Mouse (Mus musculus) hindbrain, embryonic 11.5 days (tissue): Measurements from ENCODE around the gene Gm49387. TPM values are rescaled to one million over a fixed set of nuclear protein-coding genes. Genes with fewer than 3 reads are reported as not detected.

Experiments used
- ATAC-seq: fragments of 200-750 bp; cut with Nextera tagmentation; 2 replicates; pipeline ENCODE4 v1.8.0; 2017; ENCODE audit warnings: mild to moderate bottlenecking, moderate TSS enrichment, moderate library complexity; ENCODE audit not compliant: low FRiP score
- DNase-seq: peaks from one replicate; pipeline ENCODE4 v3.0.0-alpha.2; 2015; ENCODE audit warnings: low spot score
- H3K27ac ChIP-seq: fragments of 300-500 bp; sonication (generic); 2 replicates; pipeline ENCODE4 v1.5.1; 2014; ENCODE audit warnings: mild to moderate bottlenecking, low read depth, low read length
- H3K27me3 ChIP-seq: fragments of 300-500 bp; sonication (generic); 2 replicates; pipeline ENCODE4 v1.6.1; 2014; ENCODE audit warnings: mild to moderate bottlenecking, low read length, moderate library complexity, mixed read lengths; ENCODE audit not compliant: control insufficient read depth, insufficient read depth
- H3K36me3 ChIP-seq: fragments of 300-500 bp; sonication (generic); 2 replicates; pipeline ENCODE4 v1.6.1; 2014; ENCODE audit warnings: mild to moderate bottlenecking, low read length, moderate library complexity, mixed read lengths; ENCODE audit not compliant: control insufficient read depth, insufficient read depth
- H3K4me1 ChIP-seq: fragments of 300-500 bp; sonication (generic); replicated peaks from 2 replicates; pipeline ENCODE4 v1.6.1; 2014; ENCODE audit warnings: low read length, mixed read lengths; ENCODE audit not compliant: control insufficient read depth, insufficient read depth
- H3K4me2 ChIP-seq: fragments of 300-500 bp; sonication (generic); replicated peaks from 2 replicates; pipeline ENCODE4 v1.6.1; 2014; ENCODE audit warnings: mild to moderate bottlenecking, low read depth, low read length
- H3K4me3 ChIP-seq: fragments of 300-500 bp; sonication (generic); 2 replicates; pipeline ENCODE4 v1.5.1; 2014; ENCODE audit warnings: low read depth, low read length
- H3K9ac ChIP-seq: fragments of 300-500 bp; sonication (generic); 2 replicates; pipeline ENCODE4 v1.6.1; 2014; ENCODE audit warnings: low read depth, low read length
- H3K9me3 ChIP-seq: fragments of 300-500 bp; sonication (generic); 2 replicates; pipeline ENCODE4 v1.6.1; 2016; ENCODE audit warnings: low read length; ENCODE audit not compliant: control insufficient read depth
- WGBS: fragments of 180-500 bp; shearing (Covaris S2); extraction: QIAGEN DNeasy Blood & Tissue Kit; methylation state at CpG from one replicate; pipeline ENCODE4 v1.1.7; 2014; 5-methylcytosine and 5-hydroxymethylcytosine counted together
- polyA plus RNA-seq: library from polyadenylated mRNA; unstranded; fragments of >200 nt; fragmentation: Nextera tagmentation; extraction: Ambion mirVana; gene quantifications from 2 replicates; pipeline ENCODE4 v1.2.1, GENCODE M21; 2014

The Gm49387 gene
- polyA plus RNA-seq, 1 experiment from 2014 or later, result 0.42 TPM

DNA sequence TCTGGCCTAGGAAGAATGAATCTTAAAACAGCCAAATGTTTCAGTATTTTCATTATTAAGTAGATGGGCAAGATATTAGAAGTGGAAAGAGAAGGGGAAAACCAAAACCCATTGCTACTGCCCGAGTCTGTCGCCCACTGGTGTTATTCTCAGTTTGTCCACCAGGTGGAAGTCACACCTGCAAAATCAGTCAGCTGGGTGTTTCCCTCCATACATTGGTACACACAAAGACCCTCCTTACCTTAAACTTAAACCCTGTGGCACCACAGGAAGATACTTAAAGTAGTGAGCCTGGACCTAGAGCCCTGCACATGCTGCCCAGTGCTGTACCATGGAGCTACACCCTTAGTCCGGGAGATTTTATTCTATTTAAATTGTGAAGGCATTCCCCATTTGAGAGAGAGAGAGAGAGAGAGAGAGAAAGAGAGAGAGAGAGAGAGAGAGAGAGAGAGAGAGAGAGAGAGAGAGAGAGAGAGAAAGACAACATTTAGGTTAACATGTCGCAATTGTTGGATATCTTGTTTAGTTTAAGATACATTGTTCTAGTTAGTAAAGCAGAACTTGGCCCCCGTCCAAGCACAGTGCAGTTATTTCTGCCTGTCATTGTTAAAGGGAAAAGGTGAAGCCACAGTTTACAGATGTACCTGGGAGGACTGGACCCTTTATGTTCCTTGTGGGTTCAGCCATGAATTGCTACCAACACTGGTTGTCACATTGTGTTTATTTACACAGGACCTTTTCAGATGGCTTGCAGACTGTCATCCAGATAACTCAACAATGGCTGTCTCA lies 16.4 kb upstream of the Gm49387 start:
- DNase-seq, result peak; percentile 81
- 52% methylated on average over 5 of the region's 5 CpGs for WGBS
- no peak overlapping the region for H3K4me2 ChIP-seq
- H3K9me3 ChIP-seq, result no peaks in the 10 kb centered on the region
- no peaks in the 10 kb centered on the region for H3K27me3 ChIP-seq
- no peak for ATAC-seq
- H3K36me3 ChIP-seq, result no peaks in the 10 kb centered on the region
- H3K9ac ChIP-seq, result no peak overlapping the region
- no peak overlapping the region for H3K4me3 ChIP-seq
- no peak overlapping the region for H3K27ac ChIP-seq
- no peaks in the 10 kb centered on the region; the same call in 1 of the 2 replicates for H3K4me1 ChIP-seq

DNA sequence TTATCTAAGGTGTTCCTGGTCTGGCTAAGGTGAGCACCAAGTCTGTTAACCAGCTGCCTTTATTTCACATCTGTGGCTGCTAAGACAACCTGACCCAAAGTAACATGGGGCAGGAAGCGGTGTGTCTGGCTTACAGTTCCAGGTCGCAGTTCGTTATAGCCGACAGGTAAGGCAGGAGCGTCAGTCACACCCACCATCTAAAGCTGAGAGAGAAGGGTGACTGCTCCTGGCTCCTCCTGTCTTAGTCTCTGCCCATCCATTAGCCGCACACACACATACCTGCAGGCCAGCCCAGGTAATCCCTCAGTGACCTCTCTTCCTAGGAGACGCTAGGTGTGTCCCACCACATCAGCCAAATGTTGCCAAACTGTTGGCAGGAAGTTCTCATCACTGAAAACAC lies 15.7 kb upstream of the Gm49387 start:
- no peaks in the 10 kb centered on the region for H3K9me3 ChIP-seq
- no peaks in the 10 kb centered on the region; the same call in 1 of the 2 replicates for H3K4me1 ChIP-seq
- no peaks in the 10 kb centered on the region for H3K27me3 ChIP-seq
- WGBS, result 79% methylated on average over 7 of the region's 7 CpGs
- no peak overlapping the region for H3K9ac ChIP-seq
- H3K4me2 ChIP-seq, result no peak overlapping the region
- ATAC-seq (no peak), DNase-seq (no peak)
- no peak overlapping the region for H3K4me3 ChIP-seq
- no peak overlapping the region for H3K27ac ChIP-seq
- H3K36me3 ChIP-seq, result no peaks in the 10 kb centered on the region

DNA sequence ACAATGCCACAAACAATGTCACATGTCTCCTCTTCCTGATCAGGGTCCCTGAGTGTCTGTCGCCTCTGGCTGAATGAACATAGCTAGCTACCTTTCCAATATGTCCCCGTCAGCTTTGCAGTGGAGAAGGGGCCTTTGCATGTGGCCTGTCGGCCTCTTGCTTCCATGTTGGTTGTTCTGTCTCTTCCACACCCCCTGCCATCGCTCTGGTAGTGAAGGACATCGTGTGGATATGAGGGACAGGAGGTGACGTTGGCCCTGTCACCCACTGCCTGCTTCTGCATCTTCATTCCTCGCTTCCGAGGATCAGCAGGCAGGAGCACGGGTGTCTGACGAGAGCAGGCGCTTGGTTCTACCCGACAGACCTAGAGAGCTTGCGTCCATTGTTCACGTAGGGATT lies 14.7 kb upstream of the Gm49387 start:
- H3K9ac ChIP-seq, result no peak overlapping the region
- 86% methylated on average over 14 of the region's 14 CpGs for WGBS
- H3K27me3 ChIP-seq, result no peaks in the 10 kb centered on the region
- no peak overlapping the region for H3K27ac ChIP-seq
- H3K36me3 ChIP-seq, result no peaks in the 10 kb centered on the region
- peaks cover 2% of the 10 kb centered on the region; the same call in 1 of the 2 replicates for H3K9me3 ChIP-seq
- H3K4me2 ChIP-seq, result no peak overlapping the region
- DNase-seq (no peak), ATAC-seq (no peak)
- H3K4me3 ChIP-seq, result no peak overlapping the region
- no peaks in the 10 kb centered on the region; the same call in 1 of the 2 replicates for H3K4me1 ChIP-seq

DNA sequence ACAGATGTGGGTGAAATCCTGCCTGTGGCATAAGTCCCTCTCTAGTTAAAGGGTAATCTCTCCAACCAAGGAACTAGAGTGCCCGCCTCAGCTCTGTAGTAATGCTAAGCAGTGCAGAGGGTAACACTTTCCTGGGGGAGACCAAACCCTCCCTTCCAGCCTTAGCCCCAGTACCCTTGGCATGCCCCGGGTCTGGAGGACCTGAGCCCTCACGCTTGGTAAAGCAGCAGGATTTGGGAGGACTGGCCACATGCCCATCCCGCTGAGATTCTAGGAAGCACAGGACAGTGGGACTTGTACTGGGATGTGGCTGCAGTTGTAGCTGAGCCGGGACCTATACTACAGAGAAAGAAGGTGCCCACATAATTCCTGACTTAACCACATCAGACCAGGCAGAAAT lies 14.1 kb upstream of the Gm49387 start:
- Histone ChIP-seq H3K36me3 (no peaks in the 10 kb centered on the region), H3K27ac (no peak overlapping the region), H3K27me3 (no peaks in the 10 kb centered on the region), H3K4me1 (no peaks in the 10 kb centered on the region), H3K4me2 (no peak overlapping the region), H3K9ac (no peak overlapping the region), H3K9me3 (peaks cover 3% of the 10 kb centered on the region; the same call in 1 of the 2 replicates), H3K4me3 (no peak overlapping the region)
- DNase-seq (no peak), ATAC-seq (no peak)
- WGBS, result 88% methylated on average over 5 of the region's 5 CpGs

DNA sequence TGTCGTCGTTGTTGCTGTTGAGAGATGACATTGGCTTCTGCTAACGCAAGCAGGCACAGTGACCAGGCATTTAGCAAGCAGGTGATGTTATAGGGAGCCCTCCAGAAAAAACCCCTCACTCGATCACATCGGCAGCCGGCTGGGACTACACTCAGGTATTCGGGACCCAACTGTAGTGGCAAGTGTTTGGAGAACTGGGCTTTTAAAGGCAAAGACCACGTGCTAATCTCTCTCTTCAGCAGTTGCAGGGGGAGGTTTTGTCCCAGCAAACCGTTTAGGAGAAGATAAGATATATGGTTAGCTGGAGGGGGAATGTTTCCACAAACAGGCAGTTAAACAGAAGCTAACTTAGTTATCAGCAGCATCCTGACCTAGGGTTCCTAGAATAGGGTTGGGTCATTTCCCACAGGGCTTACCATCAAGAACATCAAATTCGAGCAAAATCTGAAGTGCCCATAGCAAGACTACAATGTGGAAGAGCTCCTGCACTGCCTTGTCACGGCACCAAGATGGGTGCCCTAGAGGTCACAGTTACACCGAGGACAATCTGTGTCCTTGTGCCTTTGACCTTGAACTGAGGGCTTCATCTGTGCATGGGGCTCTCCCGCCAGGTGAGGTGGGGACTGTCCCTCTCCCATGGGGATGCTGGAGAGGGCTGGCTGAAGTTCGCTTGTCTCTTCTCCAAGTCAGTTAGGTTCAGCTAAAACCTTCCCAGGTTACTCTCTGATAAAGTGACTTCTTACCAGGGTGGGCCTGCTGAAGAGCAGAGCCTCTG lies 12.6 kb upstream of the Gm49387 start:
- no peak for ATAC-seq
- Histone ChIP-seq H3K36me3 (no peaks in the 10 kb centered on the region), H3K4me3 (no peak overlapping the region), H3K27me3 (no peaks in the 10 kb centered on the region), H3K9ac (no peak overlapping the region), H3K4me1 (no peaks in the 10 kb centered on the region), H3K9me3 (peaks cover 3% of the 10 kb centered on the region; the same call in 1 of the 2 replicates), H3K4me2 (no peak overlapping the region), H3K27ac (no peak overlapping the region)
- WGBS, result 83% methylated on average over 14 of the region's 14 CpGs
- DNase-seq, result no peak

DNA sequence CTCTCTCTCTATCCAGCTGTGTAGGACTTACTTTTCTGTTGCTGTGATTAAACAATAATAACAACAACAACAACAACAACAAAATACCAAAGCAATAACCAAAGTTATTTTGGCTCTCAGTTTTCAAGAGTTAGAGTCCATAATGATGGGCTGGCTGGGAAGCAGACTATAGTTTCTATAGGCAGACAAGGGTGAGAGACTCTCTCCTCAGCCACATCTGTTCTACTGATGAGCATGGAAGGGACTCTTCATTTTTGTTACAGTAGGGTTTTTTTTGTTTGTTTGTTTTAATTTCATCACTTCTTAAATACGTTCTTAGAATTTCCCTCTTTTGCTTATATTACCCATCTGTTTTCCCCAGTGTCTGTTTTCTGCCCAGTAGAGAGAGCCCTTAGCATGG lies 11.9 kb upstream of the Gm49387 start:
- Histone ChIP-seq H3K9me3 (peaks cover 3% of the 10 kb centered on the region; the same call in 1 of the 2 replicates), H3K9ac (no peak overlapping the region), H3K27ac (no peak overlapping the region), H3K4me3 (no peak overlapping the region), H3K27me3 (no peaks in the 10 kb centered on the region), H3K36me3 (no peaks in the 10 kb centered on the region), H3K4me1 (no peaks in the 10 kb centered on the region), H3K4me2 (no peak overlapping the region)
- ATAC-seq (no peak), DNase-seq (no peak)
- WGBS, result 100% methylated on average over 1 of the region's 1 CpGs

DNA sequence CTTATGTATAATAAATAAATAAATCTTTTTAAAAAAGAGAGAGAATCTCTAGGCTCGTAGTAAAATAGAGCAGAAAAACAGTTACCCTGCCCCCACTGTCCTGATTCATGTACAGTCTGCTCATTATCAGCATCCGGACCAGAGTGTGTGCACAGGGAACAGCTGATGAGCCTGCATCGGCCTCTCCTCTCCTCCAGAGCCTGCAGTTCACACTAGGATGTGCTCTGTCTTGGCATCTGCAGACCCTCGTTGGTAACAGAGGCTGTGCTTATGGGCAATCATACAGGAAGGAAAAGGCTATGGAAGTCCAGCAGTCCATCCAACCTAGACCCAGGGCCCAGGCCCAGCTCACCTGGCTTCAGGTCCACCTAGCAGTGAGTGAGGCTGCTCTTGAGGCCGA lies 11.4 kb upstream of the Gm49387 start:
- H3K9me3 ChIP-seq, result peaks cover 3% of the 10 kb centered on the region; the same call in 1 of the 2 replicates
- ATAC-seq, result no peak
- H3K36me3 ChIP-seq, result no peaks in the 10 kb centered on the region
- no peak overlapping the region for H3K4me3 ChIP-seq
- H3K4me1 ChIP-seq, result no peaks in the 10 kb centered on the region
- no peak overlapping the region for H3K9ac ChIP-seq
- WGBS, result 84% methylated on average over 5 of the region's 5 CpGs
- H3K27ac ChIP-seq, result no peak overlapping the region
- no peak for DNase-seq
- no peaks in the 10 kb centered on the region for H3K27me3 ChIP-seq
- H3K4me2 ChIP-seq, result no peak overlapping the region

DNA sequence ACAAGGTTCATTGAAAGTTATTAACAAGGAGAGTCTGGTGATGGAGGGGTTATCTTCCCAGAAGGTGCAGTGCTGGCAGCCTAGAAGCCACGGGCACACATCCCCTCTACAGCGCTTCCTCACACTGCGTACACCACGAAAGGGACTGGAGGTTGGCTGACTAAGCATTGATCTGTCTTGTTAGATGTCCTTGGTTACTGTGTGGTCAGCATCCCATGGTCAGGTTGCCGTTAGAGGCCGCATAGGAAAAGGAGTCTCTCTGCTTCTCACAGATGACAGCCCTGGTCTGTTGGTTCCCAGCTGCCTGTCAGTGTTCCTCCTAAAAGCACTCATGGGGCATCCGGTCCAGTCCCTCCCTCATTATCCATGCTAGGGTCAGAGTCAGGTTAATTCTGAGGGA lies 10.5 kb upstream of the Gm49387 start:
- 89% methylated on average over 7 of the region's 7 CpGs for WGBS
- Histone ChIP-seq H3K9ac (no peak overlapping the region), H3K9me3 (peaks cover 3% of the 10 kb centered on the region; the same call in 1 of the 2 replicates), H3K4me2 (no peak overlapping the region), H3K27me3 (no peaks in the 10 kb centered on the region), H3K4me3 (no peak overlapping the region), H3K4me1 (no peaks in the 10 kb centered on the region), H3K27ac (no peak overlapping the region), H3K36me3 (no peaks in the 10 kb centered on the region)
- DNase-seq (no peak), ATAC-seq (no peak)
